Mouse (Mus musculus) ovary, postnatal 14 days (tissue): ENCODE results near the gene Ssh1.

Experiments
- DNase-seq: peaks from one replicate; pipeline ENCODE4 v3.0.0; 2022; ENCODE audit warnings: low spot score

Ssh1 gene

DNA sequence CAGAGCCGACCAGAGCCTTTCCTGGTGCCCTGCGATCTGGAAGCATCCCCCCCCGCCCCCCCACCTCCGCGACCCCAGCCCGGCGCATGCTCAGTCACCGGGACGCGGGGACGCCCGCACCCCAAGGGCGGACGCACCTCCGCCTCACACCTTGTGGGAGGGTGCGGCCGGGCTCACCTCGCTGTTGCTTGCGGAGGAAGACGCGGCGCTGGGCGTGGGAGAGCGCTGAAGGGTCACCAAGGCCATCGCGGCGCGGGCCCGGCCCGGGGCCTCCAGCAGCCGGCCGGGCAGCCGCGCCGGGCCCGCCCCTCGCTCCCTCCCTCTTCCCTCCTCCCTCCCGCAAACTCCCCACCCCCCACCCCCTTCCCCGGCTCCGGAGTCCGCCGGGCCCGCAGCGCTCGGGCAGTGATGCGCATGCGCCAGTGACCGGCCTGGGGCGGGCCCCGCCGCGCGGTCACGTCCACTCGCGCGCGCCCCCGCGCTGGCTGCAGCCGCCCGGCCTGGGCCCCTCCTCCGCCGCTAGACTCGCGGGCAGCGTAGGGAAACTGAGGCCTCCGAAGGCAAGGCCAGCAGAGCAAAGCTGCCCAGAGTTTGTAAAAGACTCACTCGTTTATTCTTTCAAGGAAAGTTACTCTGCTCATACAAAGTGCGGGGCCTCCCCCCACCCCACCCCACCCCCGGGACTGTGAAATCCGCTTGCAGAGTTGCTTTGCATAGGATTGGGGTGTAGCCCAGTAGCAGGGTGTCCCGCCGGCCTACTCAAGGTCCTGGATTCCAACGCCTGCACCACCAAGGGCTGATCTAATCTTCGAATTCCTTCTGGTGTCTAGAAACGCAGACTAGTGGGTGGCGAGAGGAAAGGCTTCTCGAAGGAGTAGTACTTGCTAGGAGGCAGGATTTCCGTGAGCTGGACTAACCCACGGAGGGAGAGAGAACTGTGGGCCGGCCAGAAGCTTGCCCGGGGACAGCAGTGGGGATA lies at the start of gene Ssh1:
Gene Ssh1 (minus strand): TSS at position 408 of the 979 bp plus-strand sequence.
- peak; percentile 88 for DNase-seq

DNA sequence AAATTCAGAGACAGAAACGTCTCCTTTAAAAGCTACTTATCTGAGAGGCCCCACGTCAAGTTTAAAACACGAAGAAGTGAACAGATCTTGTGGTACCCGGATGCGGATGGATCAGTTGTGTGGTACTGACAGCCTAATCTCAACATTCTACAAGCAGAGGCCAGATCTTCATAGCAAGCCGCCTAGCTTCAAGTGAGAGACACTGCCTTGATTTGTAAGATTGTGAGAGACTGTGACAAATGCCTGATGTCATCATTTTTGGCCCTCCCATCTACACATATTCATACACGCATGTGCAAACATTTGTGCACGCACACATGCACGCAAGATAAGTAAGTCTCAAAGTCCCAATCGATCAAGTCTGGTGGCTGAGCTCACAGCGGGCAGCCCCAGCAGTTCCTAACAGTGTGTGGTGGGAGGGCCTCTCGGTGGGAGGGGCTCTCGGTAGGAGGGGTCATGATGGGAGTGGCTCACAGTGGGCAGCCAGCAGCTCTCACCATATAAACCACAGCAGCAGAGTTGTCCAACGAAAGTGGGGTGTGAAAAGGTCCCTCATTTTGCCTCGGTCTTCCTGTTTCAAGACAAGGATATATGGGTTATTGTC lies 47.7 kb upstream of the Ssh1 start:
- no peak for DNase-seq

DNA sequence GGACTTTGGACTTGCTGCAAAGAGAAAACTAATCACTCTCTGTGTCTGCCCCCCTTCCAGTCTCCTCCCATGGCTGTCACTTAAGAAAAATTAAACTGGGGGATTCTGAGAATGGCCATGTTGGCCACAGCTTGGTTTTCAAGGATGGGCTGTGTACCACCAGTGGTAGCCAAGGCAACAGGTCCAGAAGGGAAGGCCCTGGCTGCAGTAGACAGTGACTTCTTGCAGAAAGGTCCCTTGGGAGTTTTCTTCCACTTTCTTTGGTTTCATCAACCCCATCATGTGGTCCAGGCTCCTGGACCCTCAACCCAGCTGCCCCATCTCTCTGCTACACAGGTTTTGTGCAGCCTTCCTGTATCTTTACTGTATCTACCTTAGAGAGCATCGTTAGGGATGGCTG lies 47.2 kb upstream of the Ssh1 start:
- DNase-seq: no peak

DNA sequence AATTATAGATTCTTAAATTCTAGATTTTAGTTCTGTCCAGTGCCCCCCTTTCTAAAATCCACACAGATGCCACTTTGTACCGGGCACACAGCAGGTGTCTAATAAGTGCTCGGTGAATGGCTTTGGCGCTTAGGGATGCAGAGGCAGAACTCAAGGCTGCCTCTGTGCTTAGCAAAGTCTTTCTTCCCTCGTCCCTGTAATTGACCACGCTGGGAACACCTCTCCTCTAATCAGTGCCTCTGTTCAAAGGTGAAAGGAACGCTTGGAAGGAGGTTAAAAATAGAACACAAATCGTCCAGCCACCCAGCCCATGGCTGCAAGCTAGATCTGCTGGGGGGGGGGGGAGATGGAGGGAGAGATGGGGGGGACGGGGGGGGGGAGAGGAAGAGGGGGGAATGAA lies 46.8 kb upstream of the Ssh1 start:
- DNase-seq: no peak

DNA sequence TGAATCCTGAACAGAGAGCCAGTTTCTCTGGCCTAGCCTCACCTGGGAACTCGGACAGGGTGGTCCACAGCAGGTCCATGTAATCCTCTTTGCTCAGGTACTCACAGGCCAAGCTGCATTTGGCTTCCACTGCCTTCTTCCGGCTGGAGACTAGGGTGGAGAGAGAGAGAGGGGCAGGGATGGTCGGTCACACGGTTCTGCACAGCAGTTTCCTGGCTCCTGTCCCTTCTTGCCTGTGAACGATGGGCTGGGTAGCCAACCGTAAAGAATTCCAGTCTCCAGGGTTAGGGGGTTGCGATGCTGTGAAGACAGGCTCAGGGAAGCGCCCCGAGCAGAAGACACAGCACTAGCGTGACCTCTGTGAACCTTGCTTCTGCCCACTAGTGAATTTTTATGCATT lies 41.4 kb upstream of the Ssh1 start:
- DNase-seq: no peak

DNA sequence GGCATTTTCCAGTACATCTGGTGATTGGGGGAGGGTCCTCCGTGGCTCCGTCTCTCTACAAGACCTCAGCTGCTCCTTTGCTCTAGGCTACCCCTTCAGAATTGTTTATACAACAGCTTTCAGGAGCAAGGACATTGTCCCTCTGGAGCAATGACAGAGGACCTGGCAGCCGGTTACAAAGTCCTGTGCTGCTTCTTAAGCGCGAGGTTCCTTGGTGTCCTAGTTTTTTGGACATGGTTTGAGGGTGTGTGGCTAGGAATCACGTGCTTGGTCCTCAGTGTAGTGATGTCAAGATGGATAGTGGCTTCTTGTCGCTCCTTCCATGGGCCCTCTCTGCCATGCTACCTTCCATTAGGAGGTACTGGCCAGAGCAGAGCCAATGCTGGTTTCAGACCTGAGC lies 40.7 kb upstream of the Ssh1 start:
- DNase-seq: no peak

DNA sequence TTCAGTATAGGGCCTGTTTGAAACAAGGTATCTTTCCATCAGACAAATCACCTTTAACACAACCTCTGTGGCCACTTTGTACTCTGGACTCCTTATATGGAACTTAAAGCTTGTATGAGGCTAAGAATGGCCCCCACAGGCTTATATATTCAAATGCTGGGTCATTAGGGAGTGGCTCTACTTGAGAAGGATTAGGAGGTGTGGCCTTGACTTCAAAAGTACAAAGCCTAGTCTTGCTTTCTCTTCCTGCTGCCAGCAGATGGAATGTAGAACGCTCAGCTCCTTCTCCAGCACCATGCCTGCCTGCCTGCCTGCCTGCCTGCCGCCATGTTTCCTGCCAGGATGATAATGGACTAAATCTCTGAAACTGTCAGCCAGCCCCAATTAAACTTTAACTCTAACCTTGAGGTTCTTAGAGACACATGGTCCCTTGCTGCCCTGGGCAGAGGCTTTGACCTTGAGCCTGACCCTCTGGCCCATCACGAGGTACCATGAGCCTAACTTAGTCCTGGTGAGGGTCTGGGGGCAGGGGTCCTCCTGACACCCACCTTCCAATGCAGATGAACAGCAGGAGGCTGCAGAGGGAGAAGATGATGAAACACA lies 38.6 kb upstream of the Ssh1 start:
- DNase-seq: no peak

DNA sequence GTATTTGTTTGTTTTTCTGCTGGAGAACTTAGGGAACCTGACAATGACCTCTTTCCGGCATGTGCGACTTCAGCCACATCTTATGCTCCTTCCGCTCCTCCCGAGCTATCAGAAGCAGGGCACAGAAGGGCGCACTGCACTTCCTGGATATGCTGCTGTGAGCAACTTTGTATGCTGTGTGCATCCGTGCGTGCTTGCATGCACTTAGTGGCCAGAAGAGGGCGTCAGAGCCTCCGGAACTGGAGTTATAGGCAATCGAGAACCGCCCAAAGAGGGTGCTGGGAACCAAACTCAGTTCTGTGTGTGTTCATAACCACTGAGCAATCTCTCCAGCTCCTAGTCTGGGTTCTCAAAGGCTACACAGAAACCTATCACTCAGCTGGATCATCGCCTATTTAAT lies 37.0 kb upstream of the Ssh1 start:
- DNase-seq: no peak

DNA sequence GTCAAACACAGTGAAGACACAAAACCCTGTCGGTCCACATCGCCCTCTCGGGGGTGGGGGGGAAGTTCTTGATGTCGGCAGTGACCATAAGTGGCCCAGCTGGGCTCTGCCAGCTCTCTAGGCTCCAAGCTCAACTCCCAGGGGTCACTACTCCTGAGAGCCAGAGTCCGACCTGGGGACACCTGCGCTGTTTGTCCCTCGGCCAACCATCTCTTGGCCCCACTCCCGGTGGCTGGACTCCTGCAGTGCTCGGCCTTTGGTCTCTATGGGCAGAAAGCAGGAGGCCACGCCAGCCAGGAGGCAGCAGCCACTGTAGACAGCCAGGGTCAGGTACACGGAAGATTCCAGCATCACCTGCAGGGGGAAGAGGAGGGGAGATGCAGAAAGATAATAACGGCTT lies 34.4 kb upstream of the Ssh1 start:
- no peak for DNase-seq

DNA sequence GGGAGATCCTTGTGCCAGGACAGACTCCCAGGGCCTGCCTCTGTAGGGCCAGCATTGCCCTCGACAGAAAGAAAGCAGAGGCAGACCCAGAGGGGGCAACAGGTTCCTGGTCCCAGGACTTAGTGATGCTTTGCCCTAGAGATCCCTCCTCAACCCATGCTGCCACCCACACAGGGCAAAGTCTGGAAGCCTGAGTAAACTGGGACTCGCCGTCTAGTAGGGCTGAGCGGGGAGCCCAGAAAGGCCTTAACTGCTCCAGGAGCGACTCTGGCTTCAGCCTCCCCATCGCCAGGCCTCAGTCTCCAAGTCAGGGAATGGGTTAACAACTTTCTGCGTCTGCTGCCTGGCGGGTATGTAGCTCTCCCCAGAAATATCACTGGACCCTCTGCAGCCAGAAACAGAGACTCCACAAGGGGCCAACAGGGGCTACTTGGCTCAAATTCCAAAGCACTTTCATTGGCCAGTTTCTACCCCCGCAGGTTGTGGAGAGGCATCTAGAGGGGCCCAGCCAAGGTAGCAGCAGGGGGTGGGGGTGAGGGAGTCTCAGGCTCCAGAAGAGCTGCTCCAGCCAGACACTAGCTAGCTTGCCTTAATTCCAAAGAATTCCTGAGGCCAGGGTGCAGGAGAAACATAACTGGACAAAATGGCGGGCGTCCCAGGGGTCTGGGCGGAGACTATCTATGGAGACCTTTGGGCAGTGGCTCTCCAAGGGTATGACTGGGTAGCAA lies 33.7 kb upstream of the Ssh1 start:
- no peak for DNase-seq

DNA sequence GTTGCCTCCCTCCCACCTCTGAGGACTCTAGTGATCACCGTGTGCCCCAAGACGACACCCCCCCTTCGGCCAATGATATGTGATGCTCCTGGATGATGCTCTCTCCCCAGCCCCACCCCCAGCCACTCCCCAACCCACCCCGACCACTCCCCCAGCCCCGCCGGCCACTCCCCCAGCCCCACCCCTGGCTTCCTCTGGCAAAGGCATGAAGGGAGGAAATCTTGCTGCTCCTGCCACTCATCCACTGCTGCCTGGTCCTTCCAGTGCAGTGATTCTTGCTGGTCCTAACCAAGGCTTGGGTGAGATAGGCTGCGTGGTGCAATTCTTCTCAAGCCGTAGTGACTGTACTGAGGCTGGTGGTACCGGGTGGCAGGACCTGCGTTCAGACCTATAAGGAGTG lies 31.2 kb upstream of the Ssh1 start:
- no peak for DNase-seq

DNA sequence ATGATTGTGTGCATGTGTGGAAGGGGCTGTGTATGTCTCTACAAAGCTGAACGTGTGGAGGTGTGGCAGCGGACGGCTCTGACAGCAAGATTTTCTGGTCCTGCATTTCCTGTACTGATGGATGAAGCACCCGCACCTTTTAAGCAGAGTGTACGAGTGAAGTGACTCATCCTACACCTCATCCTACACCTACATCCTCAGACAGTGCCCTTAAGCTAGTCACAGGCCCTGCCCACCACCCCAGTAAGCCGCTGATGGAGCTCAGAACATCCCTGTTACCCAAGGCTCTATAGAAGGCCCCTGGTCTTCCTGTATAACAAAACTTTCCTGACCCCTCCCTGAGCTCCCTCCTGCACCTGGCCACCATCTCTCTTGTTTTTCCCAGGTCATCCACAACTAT lies 30.7 kb upstream of the Ssh1 start:
- DNase-seq: no peak

DNA sequence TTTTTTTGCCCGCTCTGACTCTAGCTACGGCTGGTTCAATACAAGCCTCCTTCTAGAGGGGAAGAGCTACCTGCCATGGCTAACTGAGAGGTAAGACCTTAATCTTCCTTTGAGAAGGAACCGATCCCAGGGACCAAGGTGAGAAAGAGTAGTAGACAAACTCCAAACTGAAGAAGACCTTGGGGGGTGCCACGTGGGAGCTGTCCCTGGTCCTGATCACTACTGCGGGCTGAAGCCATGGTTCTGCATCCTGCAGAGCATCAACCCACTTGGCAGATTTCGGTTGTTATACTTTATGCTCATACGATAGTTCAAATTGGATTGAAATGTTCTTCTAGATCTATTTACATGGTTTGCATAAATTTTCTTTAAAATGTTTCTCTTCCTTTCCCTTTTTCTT lies 21.4 kb upstream of the Ssh1 start:
- DNase-seq: no peak

DNA sequence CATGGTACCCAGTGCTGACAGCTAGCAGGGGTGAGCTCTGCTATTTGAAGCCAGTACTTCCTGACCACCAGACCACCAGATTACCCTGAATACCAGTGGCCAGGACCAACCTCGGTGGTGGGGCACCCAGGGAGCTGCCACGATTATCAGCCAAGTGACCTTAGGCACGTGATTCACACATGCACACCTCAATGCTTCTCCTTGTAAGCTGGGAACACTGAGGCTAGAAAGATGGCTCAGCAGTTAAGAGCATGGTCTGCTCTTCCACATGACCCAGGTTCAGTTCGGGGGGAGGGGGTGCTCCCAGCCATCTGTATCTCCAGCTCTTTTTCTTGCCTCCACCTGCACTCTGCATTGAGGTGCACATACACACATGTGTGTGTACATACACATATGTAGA lies 15.4 kb upstream of the Ssh1 start:
- DNase-seq: no peak

DNA sequence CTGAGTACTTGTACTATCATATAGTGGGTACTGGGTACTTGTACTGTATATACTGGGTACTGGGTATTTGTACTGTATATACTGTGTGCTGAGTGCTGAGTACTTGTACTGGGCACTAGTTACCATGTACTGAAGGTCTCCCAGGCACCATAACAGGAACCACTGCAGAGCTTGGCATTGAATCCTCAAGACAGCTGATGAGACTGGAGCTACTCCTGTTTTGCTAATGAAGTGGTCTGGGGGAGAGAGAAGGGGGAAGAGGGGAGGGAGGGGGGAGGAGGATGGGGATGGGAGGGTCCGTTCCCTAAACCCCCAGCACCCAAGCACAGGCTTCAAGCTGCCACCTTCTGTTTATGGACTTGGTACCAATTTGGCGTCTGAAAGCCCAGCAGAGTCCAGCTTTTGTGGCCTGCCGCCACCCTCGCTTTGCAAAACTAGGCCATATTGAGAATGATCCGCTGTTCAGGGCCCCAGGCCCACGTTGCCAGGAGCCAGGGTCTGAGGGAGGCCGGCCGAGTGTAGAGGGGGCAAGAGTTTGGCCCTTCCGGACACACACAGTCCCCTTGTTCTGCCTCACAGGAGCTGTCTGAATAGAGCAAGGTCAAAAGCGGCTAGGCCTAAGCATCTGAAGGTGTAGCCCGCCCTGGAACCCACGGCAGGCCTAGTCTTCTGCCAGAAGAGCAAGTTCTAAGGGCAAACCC lies 14.2 kb upstream of the Ssh1 start:
- DNase-seq: no peak

DNA sequence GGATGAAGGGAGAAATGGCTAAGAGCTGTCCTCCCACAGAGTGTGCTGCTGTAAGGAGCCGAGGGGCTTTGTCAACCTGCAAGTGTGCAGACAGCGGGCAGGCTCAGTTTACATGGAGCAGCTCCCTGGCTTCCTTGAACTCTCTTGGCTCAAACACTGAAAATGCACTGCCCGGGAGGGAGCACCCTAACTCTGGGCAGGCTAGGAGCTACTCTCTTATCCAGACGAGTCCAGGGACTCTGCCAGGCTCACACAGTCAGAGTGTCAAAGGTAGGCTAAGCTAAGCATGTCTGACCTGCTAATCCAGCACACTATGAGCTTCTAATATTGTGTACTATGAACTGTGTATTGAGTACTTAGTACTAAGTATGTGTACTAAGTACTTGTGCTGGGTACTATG lies 13.3 kb upstream of the Ssh1 start:
- no peak for DNase-seq

DNA sequence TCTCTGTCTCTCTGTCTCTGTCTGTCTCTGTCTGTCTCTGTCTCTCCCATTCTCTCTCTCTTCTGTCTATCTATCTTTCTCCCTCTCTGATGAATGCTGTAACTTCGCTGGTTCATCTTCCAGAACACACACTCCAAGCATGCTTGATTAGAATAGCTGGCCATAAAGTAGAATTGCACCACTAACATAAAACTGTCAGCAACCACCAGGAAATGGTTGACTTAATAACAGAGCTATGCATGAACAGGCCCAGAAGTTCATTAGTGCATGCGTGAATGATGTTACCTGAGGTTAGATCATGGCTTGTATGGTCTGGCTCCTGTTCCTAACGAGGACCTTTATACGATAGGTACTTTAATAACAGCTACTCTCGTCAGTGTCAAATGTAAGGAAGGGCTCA lies 11.4 kb upstream of the Ssh1 start:
- DNase-seq: no peak

DNA sequence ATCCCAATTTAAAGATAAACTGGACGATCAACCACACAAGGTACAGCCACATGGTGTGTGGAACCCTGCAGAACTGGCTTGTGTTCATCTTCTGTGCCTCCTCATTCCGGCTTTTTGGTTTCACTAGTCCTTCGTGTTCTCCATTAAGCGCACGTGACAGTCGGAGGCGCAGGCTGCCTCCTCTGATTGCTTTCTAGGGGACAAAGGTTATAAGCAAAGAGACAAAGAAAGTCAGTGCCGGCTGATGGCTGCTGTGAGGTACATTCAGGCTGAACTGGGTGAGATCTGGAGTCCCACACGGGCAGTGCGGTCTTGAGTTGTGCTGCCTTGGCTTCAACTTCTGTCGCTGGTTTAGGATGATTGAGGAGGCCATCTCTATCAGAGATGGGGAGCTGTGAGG lies 10.9 kb upstream of the Ssh1 start:
- no peak for DNase-seq

DNA sequence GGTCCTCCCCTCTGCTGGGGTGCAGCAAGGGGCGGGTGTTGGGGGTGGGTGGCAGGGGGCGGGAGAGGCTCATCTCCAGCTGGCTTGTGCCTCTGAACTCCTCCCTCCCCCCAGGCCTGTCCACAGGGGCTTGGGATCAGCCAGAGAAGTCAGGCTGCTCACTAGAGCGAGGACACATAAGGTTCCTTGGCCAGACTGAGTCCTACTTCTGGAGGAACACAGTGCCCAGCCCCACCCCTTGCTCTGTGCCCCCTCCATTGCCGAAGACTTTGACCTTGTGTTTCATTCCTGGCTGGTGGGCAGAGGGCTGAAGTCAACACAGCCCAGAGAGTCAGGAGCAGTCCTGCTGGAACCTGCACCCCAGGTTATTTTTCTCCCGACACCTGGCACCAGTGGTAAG lies 9.8 kb upstream of the Ssh1 start, which contains the start of gene Dao:
Gene Dao (plus strand): TSS at position 162 of the 400 bp plus-strand sequence.
- DNase-seq: no peak

DNA sequence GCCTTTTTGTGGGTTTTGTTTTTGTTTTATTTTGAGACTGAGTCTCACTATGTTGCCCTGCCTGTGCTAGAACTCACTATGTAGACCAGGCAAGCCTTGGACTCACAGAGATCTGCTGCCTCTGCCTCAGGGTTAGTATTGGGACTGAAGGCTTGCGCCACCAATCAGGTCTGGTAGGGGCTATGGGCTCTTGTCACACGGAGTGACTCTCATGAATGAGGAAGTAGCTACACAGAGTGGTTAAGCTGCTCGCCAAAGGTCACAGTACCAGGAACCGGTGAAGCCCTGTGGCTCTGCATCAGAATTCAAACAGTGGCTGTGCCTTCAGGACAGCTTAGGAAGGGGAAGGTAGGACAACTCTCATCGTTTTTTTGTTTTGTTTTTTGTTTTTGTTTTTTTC lies 5.7 kb upstream of the Ssh1 start:
- no peak for DNase-seq

DNA sequence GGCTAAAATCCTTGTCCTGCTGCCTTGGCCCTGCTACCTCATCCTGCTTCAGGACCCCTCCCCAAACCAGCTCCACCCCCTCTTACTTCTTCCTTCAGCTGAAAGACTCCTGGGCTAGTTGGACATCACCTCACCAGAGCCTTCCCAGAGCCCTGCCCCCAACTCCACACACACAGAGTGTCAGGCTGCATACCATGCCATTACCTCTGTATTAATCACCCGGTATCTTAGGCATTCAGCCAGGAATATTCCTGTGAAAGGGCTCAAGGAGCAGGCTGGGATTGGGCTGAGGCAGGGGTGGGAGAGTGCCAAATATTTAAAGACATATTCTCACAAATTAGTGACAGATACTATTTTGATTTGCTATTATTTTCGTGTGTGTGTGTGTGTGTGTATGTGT lies 2.8 kb upstream of the Ssh1 start:
- DNase-seq: no peak

DNA sequence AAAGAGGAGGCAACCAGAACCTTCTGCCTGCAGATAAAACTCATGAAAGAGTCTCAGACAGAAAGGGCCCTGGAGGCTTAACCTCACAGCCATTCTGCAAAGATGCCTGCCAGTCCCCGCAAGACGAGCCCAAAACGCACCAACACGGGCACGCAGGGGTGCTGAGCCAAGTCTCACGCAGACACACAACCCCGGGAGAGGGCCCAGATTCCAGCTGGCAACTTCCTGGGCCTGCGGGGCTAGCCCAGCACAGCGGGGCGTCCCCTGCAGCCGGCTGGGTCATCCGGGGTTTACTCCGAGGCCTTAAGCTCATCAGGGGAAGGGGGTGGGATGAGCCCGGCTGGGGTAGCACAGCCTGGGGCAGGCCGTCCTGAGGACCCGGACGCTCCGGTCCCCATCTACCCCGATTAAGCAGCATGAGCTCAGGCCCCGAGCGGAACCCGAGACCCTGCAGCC lies 635 bp downstream of the Ssh1 start:
- no peak for DNase-seq
